Mouse (Mus musculus): ENCODE results near the gene Grik4.

DNA sequence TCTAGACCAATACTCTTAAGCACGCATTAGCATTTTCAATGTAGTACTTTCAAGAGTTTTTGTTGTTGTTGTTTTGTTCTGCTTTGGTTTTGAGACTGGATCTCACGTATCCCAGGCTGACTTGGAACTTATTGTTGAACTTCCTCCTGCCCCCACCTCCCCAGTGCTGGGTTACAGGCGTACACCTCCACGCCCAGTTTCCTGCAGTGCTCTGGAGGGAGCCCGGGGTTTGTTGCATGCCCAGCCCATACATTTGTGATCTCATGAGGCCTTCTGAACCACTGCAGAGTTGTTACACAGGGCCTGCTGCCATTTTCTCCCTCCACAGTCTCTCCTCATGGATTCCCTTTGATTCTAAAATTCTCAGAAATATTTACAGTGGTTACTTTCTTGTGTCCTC, 201.9 kb downstream of the Grik4 start:
- TF ChIP-seq POLR2A (IDR thresholded peaks at IDR 0.05; ENCODE audit: low read depth, low read length) (no peak), MAFK (IDR thresholded peaks at IDR 0.05; ENCODE audit: insufficient replicate concordance, low read length) (no peak), SIN3A (IDR thresholded peaks at IDR 0.05; ENCODE audit: low read length) (no peak), EP300 (IDR thresholded peaks at IDR 0.05; ENCODE audit: low read length) (no peak), CTCF (conservative IDR thresholded peaks at IDR 0.05 in 1 of 2, IDR thresholded peaks at IDR 0.05 in 1 of 2; ENCODE audit: low read depth in 2 of 2, low read length in 2 of 2) (no peak), BHLHE40 (IDR thresholded peaks at IDR 0.05; ENCODE audit: low read depth, low read length) (no peak), RAD21 (IDR thresholded peaks at IDR 0.05; ENCODE audit: low read depth, low read length) (no peak)

Measured in CH12.LX (cell line).